Mouse (Mus musculus) stomach, embryonic 14.5 days (tissue): ENCODE measurements around the gene Lad1. TPM values are rescaled to one million over a fixed set of nuclear protein-coding genes. Genes with fewer than 3 reads are reported as not detected.
A peak's percentile ranks its signal among the peaks of the same experiment; 100 is the strongest.

Source experiments
- ATAC-seq: fragments of 200-750 bp; cut with Nextera tagmentation; 2 replicates; pipeline ENCODE4 v1.8.0; 2017; ENCODE audit warnings: low read depth, moderate TSS enrichment; ENCODE audit not compliant: insufficient number of reproducible peaks, insufficient read depth, low FRiP score
- H3K27ac ChIP-seq: fragments of 300-500 bp; sonication (generic); 2 replicates; pipeline ENCODE4 v1.5.1; 2014; ENCODE audit warnings: mild to moderate bottlenecking, low read length, moderate library complexity, mixed read lengths
- H3K27me3 ChIP-seq: fragments of 300-500 bp; sonication (generic); 2 replicates; pipeline ENCODE4 v1.6.1; 2014; ENCODE audit warnings: low read length, control low read depth, mixed read lengths; ENCODE audit not compliant: control insufficient read depth, insufficient read depth
- H3K36me3 ChIP-seq: fragments of 300-500 bp; sonication (generic); 2 replicates; pipeline ENCODE4 v1.6.1; 2014; ENCODE audit warnings: mild to moderate bottlenecking, control low read depth, low read length, moderate library complexity, mixed read lengths; ENCODE audit not compliant: control insufficient read depth, insufficient read depth
- H3K4me1 ChIP-seq: fragments of 300-500 bp; sonication (generic); 2 replicates; pipeline ENCODE4 v1.6.1; 2014; ENCODE audit warnings: low read length, control low read depth, mixed read lengths; ENCODE audit not compliant: control insufficient read depth, insufficient read depth
- H3K4me2 ChIP-seq: fragments of 300-500 bp; sonication (generic); replicated peaks from 2 replicates; pipeline ENCODE4 v1.6.1; 2014; ENCODE audit warnings: low read depth, low read length, control low read depth
- H3K4me3 ChIP-seq: fragments of 300-500 bp; sonication (generic); 2 replicates; pipeline ENCODE4 v1.5.1; 2014; ENCODE audit warnings: low read depth, low read length, control low read depth
- H3K9ac ChIP-seq: fragments of 300-500 bp; sonication (generic); replicated peaks from 2 replicates; pipeline ENCODE4 v1.6.1; 2014; ENCODE audit warnings: low read depth, mild to moderate bottlenecking, control low read depth, low read length, moderate library complexity, mixed read lengths
- H3K9me3 ChIP-seq: fragments of 300-500 bp; sonication (generic); 2 replicates; pipeline ENCODE4 v1.6.1; 2016; ENCODE audit warnings: low read depth, low read length, control low read depth; ENCODE audit not compliant: control insufficient read depth
- WGBS: fragments of 180-500 bp; shearing (Covaris S2); extraction: QIAGEN DNeasy Blood & Tissue Kit; methylation state at CpG from one replicate; pipeline ENCODE4 v1.1.7; 2014; 5-methylcytosine and 5-hydroxymethylcytosine counted together
- polyA plus RNA-seq: library from polyadenylated mRNA; unstranded; fragments of >200 nt; fragmentation: Nextera tagmentation; extraction: Ambion mirVana; gene quantifications from 2 replicates; pipeline ENCODE4 v1.2.1, GENCODE M21; 2014

The Lad1 gene
- polyA plus RNA-seq, 1 experiment from 2014 or later, result 60.5 TPM

- Histone ChIP-seq H3K27ac (no peak overlapping the region), H3K4me1 (peaks cover 16% of the 10 kb centered on the region)
- WGBS, result 15% methylated on average over 13 of the region's 13 CpGs
Observed at GRCm38 (mm10) chr1:135781220-135781619, 37.2 kb upstream of the Lad1 start.

GRCm38 (mm10) chr1:135782816-135783215 is 35.6 kb upstream of the Lad1 start:
- ATAC-seq, result no peak
- H3K4me3 ChIP-seq, result no peak overlapping the region
- WGBS, result 71% methylated on average over 10 of the region's 10 CpGs
- no peaks in the 10 kb centered on the region for H3K9me3 ChIP-seq
- no peak overlapping the region for H3K4me2 ChIP-seq
- no peaks in the 10 kb centered on the region for H3K27me3 ChIP-seq
- H3K36me3 ChIP-seq, result no peaks in the 10 kb centered on the region
- peaks cover 16% of the 10 kb centered on the region for H3K4me1 ChIP-seq
- no peak overlapping the region for H3K9ac ChIP-seq
- no peak overlapping the region for H3K27ac ChIP-seq

More at GRCm38 (mm10) chr1:135781220-135781619, 37.2 kb upstream of the Lad1 start:
- ATAC-seq, result peak; percentile 62
- H3K9me3 ChIP-seq, result no peaks in the 10 kb centered on the region
- H3K27me3 ChIP-seq, result no peaks in the 10 kb centered on the region
- no peak overlapping the region for H3K4me2 ChIP-seq
- no peak overlapping the region for H3K9ac ChIP-seq
- H3K4me3 ChIP-seq, result no peak overlapping the region
- H3K36me3 ChIP-seq, result no peaks in the 10 kb centered on the region

- no peaks in the 10 kb centered on the region for H3K36me3 ChIP-seq
- H3K4me3 ChIP-seq, result no peak overlapping the region
- 50% methylated on average over 3 of the region's 3 CpGs for WGBS
- 0 out of 2 replicates have a peak, but pooled peaks cover 3% of the 10 kb centered on the region for H3K4me1 ChIP-seq
- no peak overlapping the region for H3K9ac ChIP-seq
- no peak overlapping the region for H3K27ac ChIP-seq
- ATAC-seq, result no peak
- H3K27me3 ChIP-seq, result no peaks in the 10 kb centered on the region
- H3K9me3 ChIP-seq, result no peaks in the 10 kb centered on the region
- no peak overlapping the region for H3K4me2 ChIP-seq
Observed at GRCm38 (mm10) chr1:135787799-135788198, 30.6 kb upstream of the Lad1 start.

- Histone ChIP-seq H3K27ac (no peak overlapping the region), H3K36me3 (no peaks in the 10 kb centered on the region), H3K4me2 (no peak overlapping the region), H3K27me3 (no peaks in the 10 kb centered on the region), H3K9me3 (no peaks in the 10 kb centered on the region), H3K4me1 (peaks cover 9% of the 10 kb centered on the region; the same call in 1 of the 2 replicates), H3K9ac (no peak overlapping the region), H3K4me3 (no peak overlapping the region)
- no peak for ATAC-seq
- 20% methylated on average over 10 of the region's 10 CpGs for WGBS
Observed at GRCm38 (mm10) chr1:135788708-135789107, 29.7 kb upstream of the Lad1 start.

- Histone ChIP-seq H3K4me3 (no peak overlapping the region), H3K27me3 (no peaks in the 10 kb centered on the region), H3K9me3 (no peaks in the 10 kb centered on the region), H3K4me1 (peaks cover 19% of the 10 kb centered on the region), H3K27ac (no peak overlapping the region), H3K4me2 (no peak overlapping the region), H3K36me3 (no peaks in the 10 kb centered on the region), H3K9ac (no peak overlapping the region)
- WGBS, result 10% methylated on average over 5 of the region's 5 CpGs
- no peak for ATAC-seq
Observed at GRCm38 (mm10) chr1:135789815-135790214, 28.6 kb upstream of the Lad1 start.

GRCm38 (mm10) chr1:135792143-135792939 is 26.1 kb upstream of the Lad1 start:
- H3K4me3 ChIP-seq, result no peak overlapping the region
- H3K36me3 ChIP-seq, result no peaks in the 10 kb centered on the region
- no peak overlapping the region for H3K4me2 ChIP-seq
- peaks cover 23% of the 10 kb centered on the region for H3K4me1 ChIP-seq
- H3K27ac ChIP-seq, result no peak overlapping the region
- no peak for ATAC-seq
- no peaks in the 10 kb centered on the region for H3K27me3 ChIP-seq
- H3K9me3 ChIP-seq, result no peaks in the 10 kb centered on the region
- no peak overlapping the region for H3K9ac ChIP-seq
- 75% methylated on average over 13 of the region's 13 CpGs for WGBS

- 10% methylated on average over 24 of the region's 27 CpGs for WGBS
- peak; percentile 63; the same call in 1 of the 2 replicates for ATAC-seq
- Histone ChIP-seq H3K4me3 (peak overlapping the region; percentile 15; the same call in 1 of the 2 replicates), H3K27ac (peak overlapping the region; percentile 87), H3K9me3 (no peaks in the 10 kb centered on the region), H3K9ac (no peak overlapping the region; the same call in 1 of the 2 replicates), H3K4me1 (peaks cover 20% of the 10 kb centered on the region), H3K27me3 (no peaks in the 10 kb centered on the region), H3K36me3 (no peaks in the 10 kb centered on the region), H3K4me2 (peak overlapping the region; percentile 39)
Observed at GRCm38 (mm10) chr1:135793370-135794215, 24.8 kb upstream of the Lad1 start.
